Mouse (Mus musculus) T-helper 1 cell (primary cell): Measurements from ENCODE around the gene Eea1.
"Not testable (repeated sequence)": the region's sequence is repeated elsewhere in the genome, so short reads cannot be mapped to it uniquely, and the experiment has no call there.

Experiments used
- in situ Hi-C: fragments of 300-600 bp; cut with MboI, MseI; formaldehyde crosslinking; loops from one replicate; pipeline ENCODE4 v1.15.1; 2025; ENCODE audit warnings: high pct_unique_total_duplicates

Eea1 gene

DNA sequence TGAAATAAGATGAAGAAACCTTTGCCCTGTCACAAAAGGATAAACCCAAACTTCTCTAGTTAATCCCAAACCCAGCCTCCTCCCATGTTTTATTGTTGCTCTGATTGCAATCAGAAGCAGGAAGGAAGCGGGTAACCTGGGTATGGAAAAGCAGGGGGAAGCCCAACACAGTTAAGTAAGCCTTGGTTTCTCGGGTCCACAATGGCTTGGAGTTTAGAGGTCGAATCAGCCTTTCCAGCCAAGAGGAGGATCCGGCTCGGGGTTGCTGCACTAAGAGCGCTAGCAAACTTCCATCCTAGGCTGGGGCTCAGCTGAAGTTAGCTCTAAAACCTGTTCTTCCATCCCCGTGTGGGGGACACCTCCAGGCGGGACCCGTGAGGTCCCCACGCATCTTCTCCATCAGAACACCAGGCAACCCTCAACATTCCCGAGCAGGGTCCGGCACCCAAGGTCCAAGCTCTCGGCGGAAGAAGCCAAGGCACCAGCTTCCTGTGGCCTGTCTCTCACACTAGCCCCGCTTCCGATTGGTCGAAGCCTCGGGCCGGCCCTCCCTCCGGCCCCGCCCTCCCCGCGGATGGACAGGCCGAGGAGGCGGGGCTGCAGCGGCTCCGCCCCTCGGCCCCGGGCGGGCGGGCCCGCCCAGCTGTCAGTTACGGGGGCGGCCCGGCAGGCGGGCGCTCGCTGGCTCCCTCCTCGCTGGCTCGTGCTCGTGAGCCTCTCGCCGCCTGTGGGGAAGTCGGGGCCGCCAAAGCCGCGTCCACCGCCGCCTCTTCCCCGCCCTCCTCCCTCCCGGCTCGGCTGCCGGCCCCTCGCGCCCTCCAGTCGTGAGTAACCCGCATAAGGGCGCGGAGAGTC lies at the start of gene Eea1:
Gene Eea1 (plus strand): TSS at position 605 of the 855 bp plus-strand sequence.
- in situ Hi-C loops: no loop called here

DNA sequence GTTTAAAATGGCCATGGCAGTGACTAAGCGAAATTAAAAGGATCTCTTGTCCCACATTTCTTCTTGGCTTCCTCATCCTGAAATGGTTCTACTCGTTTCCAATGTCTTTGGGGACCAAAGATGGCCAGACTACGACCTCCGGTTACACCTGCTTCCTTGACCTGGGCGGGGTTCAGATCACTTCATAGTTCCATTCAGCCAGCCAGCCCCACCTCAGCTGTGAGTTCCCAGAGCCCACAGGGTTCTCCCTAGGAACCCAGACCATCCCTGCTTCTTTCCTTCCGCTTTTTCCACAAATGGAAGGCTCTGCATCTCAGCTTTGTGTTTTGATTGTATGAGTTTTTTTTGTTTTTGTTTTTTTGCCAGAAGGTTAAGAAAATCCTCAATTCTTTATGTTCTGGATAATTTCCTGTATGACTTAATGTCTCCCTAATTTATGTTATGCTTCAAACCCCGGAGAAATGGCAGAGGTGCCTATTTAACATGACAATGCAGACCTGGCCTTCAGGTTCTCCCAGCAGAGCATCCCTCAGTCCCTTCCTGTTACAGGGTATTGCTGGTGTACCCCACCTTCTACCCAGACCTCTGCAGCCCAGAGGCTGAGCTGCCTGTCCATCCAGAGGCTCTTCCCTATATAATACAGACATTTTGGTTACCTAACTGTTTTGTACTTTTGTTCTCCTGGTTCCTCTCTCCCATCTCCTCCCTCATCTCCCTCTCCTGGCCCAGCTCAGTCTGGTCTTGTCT lies 49.1 kb upstream of the Eea1 start:
- in situ Hi-C loops: loop anchor here (5.0 kb wide), 1 partner anchor 39 kb away; no protein-coding TSS in a partner anchor

DNA sequence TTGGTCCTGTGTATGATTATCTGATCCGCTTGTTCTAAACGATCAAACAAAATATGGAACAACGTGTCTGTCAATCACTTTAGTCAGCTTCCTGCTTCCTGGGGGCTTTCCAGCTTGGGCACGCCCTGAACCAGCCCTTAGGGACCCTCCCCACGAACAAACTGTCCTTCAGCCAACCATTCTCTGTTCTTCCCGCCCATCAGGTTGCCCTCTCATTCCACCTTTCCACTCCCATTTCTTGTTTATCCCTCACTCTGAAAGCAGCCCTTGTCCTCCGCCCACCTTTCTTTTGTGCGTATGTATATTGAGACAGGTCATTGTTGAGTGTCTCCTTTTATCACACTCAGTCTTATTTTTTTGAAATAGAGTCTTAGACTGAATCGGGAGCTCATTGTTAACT lies 48.3 kb upstream of the Eea1 start:
- in situ Hi-C loops: loop anchor here (5.0 kb wide), 1 partner anchor 40 kb away; no protein-coding TSS in a partner anchor

DNA sequence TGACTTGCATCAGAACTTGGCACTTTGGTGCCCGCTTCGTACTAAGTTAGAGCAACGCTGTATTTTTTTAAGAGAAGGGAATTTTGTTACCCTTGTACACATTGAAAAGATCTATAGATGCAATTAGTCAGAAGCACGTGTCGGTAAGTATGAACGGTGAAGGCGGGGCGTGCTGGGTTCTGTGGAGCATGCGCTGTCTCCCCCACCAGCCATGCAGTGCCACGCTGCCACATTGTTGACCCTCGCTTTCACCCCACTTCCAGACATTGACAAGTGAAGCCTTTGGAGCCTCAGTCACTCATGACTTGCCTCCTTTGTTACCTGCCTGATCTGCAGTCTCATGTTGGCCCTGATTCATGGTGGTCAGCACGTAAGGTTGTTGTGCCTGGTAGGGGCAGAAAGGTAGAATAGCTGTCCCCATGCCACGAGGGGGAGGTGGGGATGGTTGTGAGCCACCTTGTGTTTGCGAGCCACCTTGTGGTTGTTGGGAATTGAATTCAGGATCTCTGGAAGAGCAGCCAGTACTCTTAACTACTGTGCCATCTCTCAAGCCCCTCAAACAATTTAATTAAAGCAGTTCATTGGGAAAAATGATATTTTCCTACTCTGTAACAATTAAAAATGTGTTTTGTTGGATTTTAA lies 47.0 kb upstream of the Eea1 start:
- in situ Hi-C loops: loop anchor here (5.0 kb wide), 1 partner anchor 41 kb away; no protein-coding TSS in a partner anchor

DNA sequence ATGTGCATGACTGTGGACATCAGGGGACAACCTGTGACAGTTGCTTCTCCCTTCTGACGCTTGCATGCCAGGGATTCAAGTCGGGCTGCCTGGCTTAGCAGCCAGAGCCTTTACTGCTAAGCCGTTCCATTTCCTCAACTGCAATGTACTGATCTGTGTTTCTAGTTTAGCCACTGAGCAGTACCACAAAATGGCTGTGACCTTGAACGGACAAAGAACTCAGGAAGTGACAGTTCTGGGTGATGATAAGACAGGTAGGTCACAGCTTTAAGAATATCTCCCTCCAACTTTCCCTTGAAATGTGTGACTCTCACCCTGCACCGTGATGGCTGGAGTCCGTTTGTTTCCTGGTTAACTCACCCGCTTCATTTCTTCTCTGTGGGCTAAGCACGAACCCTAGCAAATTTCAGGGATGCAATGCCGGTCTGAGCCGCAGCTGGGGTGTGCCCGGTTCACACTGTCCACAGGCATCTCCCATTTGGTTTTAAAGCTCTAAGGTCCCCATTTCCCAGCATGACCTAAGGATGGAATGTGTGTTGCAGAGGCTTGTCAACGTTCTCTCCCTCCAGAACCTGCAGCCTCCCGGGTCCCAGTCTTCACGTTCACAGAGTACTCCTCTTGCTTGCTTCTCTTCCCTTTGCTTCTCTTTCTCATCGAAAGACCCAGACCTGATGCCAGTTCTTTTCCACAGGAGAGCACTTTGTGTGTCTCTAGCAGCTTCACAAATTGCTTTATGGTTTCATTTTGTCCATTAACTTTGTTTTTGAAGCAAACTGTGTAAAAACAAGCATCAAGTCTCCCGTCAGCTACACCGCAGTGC lies 46.2 kb upstream of the Eea1 start:
- in situ Hi-C loops: loop anchor here (5.0 kb wide), 1 partner anchor 42 kb away; no protein-coding TSS in a partner anchor

DNA sequence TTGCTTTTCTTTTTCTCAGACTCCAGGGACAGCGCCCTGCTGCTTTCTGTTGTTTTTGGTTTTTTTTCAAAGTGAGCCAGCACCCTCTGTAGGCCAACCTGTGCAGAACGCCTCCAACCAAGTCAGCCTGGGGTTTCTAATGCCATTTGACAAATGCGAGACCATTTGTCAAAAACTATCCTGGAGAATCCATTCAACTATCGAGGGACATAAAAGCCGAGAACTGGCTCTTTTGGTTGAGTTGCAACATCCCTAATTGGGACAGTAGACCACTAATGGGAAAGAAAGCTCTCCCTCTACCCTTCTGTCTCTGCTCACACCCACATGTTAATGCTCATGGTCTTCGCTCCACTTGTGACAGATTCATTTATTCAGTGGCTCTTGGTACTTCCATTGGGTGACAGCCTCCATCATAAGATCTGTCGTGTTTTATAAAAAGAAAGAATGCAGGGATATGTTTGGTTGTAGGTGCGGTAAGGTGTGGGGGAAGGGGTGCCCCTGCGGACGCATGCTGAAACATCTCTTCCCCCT lies 45.5 kb upstream of the Eea1 start:
- in situ Hi-C loops: loop anchor here (5.0 kb wide), 2 partner anchors 43 to 343 kb away; no protein-coding TSS in a partner anchor

DNA sequence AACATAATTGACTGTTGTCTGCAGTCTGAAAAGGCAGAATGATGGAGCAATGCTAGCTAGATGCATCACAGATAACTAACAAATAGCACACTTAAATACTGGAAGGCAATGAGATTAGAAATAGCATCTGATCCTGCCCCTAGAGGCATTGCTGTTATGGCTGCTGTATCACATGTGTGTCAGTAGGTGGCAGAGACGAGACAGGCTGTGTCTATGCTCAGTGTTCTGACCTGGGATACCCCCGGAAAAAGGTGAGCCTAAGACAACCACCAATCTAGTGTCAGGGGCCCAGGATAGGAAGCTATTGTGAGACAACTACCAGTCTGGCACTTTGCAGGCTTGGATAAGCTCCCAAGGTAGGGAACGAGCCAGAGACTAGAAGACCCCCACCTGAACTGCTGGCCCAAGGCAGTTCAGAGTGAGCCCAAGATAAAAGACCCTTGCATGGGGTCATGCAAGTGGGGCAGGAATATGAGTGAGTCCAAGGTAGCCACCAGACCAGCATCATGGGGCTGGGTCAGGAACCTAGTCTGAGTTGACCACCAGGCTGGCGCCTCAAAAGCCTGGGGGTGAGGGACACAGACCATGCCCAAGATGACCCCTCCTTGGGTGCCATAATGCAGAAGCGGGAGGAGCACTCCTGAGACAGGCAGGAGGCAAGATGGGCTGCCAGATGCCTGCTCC lies 41.8 kb upstream of the Eea1 start:
- in situ Hi-C loops: loop anchor here (5.0 kb wide), 1 partner anchor 346 kb away; no protein-coding TSS in a partner anchor

DNA sequence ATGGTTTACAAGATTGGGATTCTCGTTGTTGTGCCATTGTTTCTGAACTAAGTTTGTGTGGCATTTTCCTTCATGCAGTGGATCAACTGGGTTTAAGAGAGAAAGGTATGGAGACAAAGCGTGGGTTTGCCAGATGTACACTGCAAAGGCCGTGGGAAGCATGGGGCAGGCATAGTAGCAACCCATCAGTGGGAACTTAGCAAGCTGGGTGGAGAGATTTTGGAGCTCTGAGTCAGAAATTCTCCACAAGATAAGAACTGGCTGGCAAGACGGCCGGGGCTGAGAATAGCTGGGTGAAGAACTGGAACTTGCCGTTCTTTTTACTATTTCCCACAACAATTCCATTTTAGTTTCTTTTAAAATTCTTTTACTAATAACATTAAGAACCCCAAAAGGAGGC lies 35.8 kb upstream of the Eea1 start:
- in situ Hi-C loops: loop anchor here (5.0 kb wide), 1 partner anchor 33 kb away; no protein-coding TSS in a partner anchor

DNA sequence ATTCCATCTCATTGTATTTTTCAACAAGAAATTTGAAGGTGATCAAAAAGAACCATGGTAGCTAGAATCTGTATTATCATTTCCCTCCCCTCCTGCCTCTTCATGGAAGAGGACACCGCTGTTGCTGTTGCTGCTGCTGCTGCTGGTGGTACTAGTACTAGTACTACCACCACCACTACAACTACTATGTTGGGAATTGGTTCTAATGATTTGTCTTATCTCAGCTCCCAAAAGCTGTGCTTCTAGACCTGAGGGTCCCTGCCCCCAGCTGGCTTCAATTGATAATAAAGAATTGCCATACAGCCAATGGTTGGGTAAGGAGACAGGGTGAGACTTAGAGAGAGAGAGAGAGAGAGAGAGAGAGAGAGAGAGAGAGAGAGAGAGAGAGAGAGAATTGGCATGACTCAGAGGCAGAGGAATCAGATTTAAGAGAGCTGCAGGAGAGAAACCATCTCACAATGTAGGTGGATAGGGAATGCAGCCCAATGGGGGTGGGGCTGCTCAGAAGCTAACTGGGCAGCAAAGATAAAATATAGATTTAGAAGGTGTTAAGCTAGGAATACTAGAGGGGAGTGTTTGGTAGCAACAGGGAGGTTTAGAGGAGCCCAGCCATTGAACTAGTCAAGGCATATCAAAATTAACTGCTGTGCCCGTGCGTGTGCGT lies 31.1 kb upstream of the Eea1 start:
- in situ Hi-C loops: no loop called here

DNA sequence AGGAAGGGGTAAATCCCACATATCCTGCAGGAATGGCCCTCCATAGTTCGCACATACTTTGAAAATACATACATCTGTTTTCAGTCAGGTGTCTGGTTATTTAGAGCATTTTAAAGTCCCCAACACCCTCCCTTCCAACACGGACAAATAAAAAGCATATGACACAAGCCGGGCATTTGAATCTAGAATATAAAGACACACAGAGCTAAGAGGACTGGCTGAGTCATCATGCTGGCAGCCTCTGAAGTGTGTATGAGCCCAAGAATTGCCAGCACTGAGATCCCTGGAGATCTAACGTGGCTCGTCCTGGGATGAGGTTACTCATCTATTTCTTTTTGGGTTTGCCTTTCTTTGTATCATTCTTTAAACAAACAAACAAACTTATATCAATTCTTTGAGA lies 29.4 kb upstream of the Eea1 start:
- in situ Hi-C loops: loop anchor here (10.0 kb wide), 1 partner anchor 554 kb away; no protein-coding TSS in a partner anchor

DNA sequence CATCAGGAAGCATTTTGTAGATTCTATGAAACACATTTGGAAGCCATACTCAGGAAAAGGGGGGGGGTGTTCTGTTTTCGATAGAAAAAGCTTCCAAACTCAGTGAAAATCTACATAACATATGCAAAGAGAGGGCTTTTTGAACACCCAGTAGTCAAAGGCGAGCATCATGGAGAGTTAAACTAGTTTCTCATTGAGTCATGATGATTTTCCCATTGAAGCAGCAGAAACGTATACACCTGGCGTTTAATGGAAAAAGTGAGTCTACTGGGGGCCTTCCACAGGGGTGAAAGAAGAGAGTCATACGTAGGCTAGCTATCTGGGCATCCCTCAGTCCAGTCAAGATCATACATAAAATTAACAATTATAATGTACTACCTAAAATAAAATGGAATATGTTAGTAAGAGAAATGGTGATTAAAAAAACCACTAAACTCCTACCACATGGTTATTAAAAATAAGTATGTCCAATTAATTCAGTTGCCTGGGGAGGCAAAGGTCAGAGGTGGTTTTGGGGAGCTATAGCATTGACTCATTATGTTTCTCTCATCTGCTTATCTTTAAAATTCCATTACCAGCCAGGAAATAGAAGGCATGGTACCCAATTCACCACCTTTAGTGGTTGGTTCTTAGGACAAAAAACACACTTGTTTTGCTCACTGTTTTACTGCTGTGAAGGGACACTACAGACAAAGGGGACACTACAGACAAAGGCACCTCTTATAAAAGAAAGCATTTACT lies 25.8 kb upstream of the Eea1 start:
- in situ Hi-C loops: loop anchor here (10.0 kb wide), 1 partner anchor 550 kb away; no protein-coding TSS in a partner anchor

DNA sequence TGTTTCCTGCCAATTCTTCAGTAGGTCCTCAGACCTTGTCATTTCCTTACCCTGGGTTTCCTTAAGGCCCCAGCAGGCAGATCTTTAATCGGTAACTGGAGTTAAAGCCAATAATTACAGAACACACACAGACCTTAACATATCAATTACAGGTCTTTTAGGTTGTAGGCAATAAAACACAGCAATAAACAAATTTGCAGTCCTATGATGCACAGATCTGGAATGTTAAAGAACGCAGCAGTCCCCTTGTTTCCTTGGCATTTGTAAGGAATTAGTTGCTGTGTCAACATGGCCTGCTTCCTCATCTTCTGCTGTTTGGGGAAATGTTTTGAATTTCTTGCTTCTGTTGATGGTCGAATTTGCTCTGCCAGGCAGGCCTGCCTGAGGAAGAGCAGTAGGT lies 21.7 kb upstream of the Eea1 start:
- in situ Hi-C loops: loop anchor here (10.0 kb wide), 1 partner anchor 546 kb away; no protein-coding TSS in a partner anchor

DNA sequence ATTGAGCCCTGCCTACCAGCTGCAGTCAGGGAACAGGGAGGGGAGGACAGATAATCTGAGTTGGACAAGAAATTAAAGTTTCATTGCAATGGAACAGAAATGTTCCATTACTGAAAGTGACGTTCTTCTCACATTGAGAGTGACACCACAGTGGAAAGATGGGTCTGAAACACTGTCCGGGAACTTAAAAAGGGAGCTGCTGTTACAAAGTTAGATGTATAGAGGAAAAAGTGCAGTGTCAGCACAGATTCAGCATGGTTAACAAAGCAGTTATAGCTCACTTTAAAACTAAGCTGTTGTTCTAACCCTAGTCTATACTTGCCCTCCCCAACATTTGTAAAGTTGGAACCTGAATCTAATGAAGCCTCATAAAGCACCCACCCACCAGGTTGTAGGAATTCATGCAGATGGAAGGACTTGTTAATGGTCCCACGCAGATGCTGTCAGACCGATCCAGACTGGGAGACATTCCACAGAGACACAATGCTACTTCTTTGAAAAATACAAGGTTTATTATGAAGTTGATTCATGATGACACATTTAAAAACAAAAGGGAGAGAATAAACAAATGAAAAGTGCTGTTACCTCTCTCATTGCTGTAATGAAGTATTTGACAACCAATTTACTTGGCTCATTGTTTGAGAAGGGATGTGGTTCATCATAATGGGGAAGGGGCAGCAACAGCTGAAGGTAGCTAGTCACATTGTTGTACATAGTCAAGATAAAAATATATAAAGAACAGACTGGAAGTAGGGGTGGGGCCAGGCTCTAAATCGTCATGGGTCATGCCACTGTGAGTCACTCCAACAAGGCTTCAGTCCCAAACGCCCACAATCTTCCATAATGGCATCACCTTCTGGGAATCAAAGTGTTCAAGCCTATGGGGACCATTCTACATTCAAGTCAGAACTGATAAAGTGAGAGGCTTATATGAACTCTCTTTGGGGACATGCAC lies 16.9 kb upstream of the Eea1 start:
- in situ Hi-C loops: no loop called here

DNA sequence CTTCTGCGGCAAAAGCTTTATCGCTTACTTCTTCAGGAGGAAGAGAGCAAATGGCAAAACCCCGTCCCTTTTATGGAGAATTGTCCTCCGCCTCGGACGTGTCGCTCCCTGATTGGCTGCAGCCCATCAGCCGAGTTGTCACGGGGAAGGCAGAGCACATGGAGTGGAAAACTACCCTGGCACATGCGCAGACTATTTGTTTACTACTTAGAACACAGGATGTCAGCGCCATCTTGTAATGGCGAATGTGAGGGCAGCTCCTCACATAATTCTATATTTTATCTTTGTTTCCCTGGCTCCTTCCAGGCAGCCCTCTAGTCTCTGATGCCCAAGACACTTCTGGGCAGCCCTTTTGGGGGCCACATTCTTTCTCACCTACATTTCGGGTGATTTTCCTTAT lies 6.8 kb upstream of the Eea1 start:
- in situ Hi-C loops: not testable (repeated sequence)

DNA sequence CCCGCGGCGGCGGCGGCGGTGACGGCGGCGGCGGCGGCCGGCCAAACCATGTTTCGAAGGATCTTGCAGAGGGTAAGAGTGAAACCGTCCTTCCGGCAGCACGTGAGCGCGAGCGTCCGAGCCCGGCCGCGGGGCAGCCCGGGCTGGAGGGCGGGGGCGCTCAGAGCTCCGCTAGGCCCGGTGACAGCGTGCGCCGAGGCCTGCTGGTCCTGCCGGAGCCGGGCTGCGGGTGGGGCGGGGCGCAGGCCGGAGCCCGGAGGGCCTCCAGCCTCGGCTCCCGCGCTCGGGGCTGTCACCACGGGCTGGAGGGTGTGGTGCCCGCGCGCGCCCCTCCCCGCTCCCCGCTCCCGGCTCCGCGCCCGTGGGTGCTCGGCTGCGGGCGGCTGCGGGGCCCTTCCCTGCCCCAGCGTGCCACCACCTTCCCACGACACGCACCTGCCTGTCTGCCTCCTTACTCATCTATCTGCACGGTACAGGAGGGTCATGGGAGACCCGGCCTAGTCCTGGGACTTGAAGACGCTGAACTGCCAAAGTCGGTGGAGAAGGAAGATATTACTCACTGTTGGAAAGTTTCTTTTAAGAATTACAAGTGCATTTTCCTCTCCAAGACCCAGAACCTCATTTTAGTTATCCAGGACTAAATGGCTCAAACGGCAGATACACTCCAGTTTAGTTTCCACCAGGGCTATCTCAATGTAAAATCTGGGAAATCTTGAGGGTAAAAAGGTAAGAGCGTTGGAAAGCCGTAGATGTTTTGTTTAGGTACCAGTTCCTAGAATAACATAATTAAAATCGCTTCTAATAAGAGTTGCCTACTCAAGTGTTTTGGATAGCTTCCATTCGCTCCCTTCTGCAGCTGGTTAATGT lies 684 bp downstream of the Eea1 start:
- in situ Hi-C loops: no loop called here

DNA sequence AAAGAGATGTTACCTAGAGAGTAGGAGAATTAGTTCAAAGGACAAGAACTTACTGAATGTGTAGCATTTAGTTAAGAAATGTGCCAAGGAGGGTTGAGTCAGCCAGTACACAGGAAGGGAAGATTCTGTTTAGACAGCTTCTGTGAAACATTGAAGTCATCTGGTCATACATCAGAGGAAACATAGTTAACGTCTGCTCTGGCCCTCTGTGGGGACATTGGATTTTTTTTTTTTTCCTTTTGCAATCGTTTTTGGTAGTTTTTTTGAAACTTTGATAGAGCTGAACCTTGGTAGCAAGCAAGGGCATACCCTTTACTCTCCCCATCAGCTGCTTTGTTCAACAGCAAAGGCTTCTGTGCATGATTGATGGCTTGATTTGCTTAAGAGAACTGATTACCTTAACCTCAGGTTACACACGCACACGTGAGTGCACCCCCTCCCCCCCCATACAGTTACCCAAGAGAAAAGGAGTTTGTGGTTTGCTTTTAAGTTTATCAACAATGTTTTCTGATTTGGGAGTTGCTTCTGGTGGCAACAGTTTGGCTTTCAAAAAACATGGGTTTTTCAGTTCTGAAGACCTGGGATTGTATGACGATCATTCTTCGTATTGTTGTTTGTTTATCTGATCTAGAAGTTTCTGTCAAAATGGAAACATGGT lies 1.4 kb downstream of the Eea1 start:
- in situ Hi-C loops: no loop called here
